Comparison of ENCODE assay signal across 7 mouse cellular contexts in the genomic region with DNA sequence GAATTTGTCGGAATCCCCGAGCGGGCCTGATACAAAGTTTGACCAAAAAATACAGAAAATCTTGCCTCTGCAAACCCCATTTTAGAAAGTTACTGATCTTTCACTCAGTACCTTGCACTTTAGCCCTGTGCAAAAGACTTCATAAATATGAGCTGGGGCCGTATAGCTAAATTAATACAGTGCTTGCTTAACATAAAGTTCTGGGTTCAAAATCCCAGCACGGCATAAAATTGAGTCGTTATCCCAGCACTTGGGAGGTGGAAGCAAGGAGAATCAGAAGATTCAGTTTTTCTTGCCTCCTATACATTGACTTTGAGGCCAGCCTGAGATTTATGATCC. TPM values are rescaled to one million over a fixed set of nuclear protein-coding genes. Genes with fewer than 3 reads are reported as not detected.
DNase-seq lines count a peak whose midpoint lies in the region; ATAC-seq and TF ChIP-seq lines count a peak whose summit lies in the region.

No protein-coding gene starts in this region.

- H3K4me2 ChIP-seq in forebrain, embryonic 13.5 days: peak overlapping the region; percentile 86
- H3K4me2 ChIP-seq in liver, embryonic 14.5 days (ENCODE audit: low read depth): peak overlapping the region; percentile 84
- H3K4me2 ChIP-seq in stomach, postnatal 0 days (replicated peaks; ENCODE audit: low read depth): peak overlapping the region; percentile 69

- H3K27me3 ChIP-seq in spleen, adult 2 months (ENCODE audit: control insufficient read depth, insufficient read depth, low read length): no peaks in the 10 kb centered on the region
- no peaks in the 10 kb centered on the region for H3K27me3 ChIP-seq in forebrain, embryonic 13.5 days
- H3K27me3 ChIP-seq in liver, embryonic 14.5 days (ENCODE audit: control insufficient read depth, insufficient read depth, low read length): no peaks in the 10 kb centered on the region
- H3K27me3 ChIP-seq in stomach, postnatal 0 days (ENCODE audit: control insufficient read depth, insufficient read depth, low read length): no peaks in the 10 kb centered on the region

- no peak for TF ChIP-seq POLR2A in spleen, adult 2 months (IDR thresholded peaks at IDR 0.05; ENCODE audit: low read depth, low read length)

- H3K9me3 ChIP-seq in forebrain, embryonic 13.5 days (replicated peaks): no peaks in the 10 kb centered on the region
- H3K9me3 ChIP-seq in liver, embryonic 14.5 days (ENCODE audit: control insufficient read depth, low read length): no peaks in the 10 kb centered on the region
- no peaks in the 10 kb centered on the region for H3K9me3 ChIP-seq in stomach, postnatal 0 days (ENCODE audit: control insufficient read depth, low read length)

- H3K4me1 ChIP-seq in spleen, adult 2 months (ENCODE audit: control insufficient read depth, insufficient read depth, insufficient read length): peaks cover 5% of the 10 kb centered on the region; the same call in 1 of the 2 replicates
- H3K4me1 ChIP-seq in forebrain, embryonic 13.5 days: peaks cover 41% of the 10 kb centered on the region
- peaks cover 17 to 26% of the 10 kb centered on the region in 2 experiments for H3K4me1 ChIP-seq in liver, embryonic 14.5 days (replicated peaks; ENCODE audit: control insufficient read depth in 2 of 2, insufficient read depth in 2 of 2, low read length in 1 of 2)
- H3K4me1 ChIP-seq in stomach, postnatal 0 days (replicated peaks; ENCODE audit: control insufficient read depth, insufficient read depth): no peaks in the 10 kb centered on the region

- H3K27ac ChIP-seq in spleen, adult 2 months (ENCODE audit: insufficient read depth, low read length): no peak overlapping the region
- peak overlapping the region; percentile 74; the same call in 1 of the 2 replicates for H3K27ac ChIP-seq in forebrain, embryonic 13.5 days
- peak overlapping the region; percentile 18 for H3K27ac ChIP-seq in liver, embryonic 14.5 days
- H3K27ac ChIP-seq in stomach, postnatal 0 days (replicated peaks): peak overlapping the region; percentile 97

- peaks cover 2% of the 10 kb centered on the region; the same call in 1 of the 2 replicates for H3K36me3 ChIP-seq in spleen, adult 2 months (ENCODE audit: control insufficient read depth, insufficient read depth, low read length)
- peaks cover 19% of the 10 kb centered on the region for H3K36me3 ChIP-seq in forebrain, embryonic 13.5 days (ENCODE audit: poor library complexity, severe bottlenecking)
- H3K36me3 ChIP-seq in liver, embryonic 14.5 days (replicated peaks; ENCODE audit: control insufficient read depth, insufficient read depth, low read depth): peaks cover 3% of the 10 kb centered on the region; the same call in 1 of the 2 replicates
- H3K36me3 ChIP-seq in stomach, postnatal 0 days (ENCODE audit: control insufficient read depth, insufficient read depth, low read length): no peaks in the 10 kb centered on the region

- H3K4me3 ChIP-seq in spleen, adult 2 months (ENCODE audit: extremely low read depth, insufficient read depth, insufficient read length): peak overlapping the region; percentile 97; the same call in 1 of the 2 replicates
- peak overlapping the region; percentile 97 for H3K4me3 ChIP-seq in forebrain, embryonic 13.5 days
- H3K4me3 ChIP-seq in liver, embryonic 14.5 days (ENCODE audit: insufficient read depth in 1 of 2, low read depth in 2 of 2, low read length in 2 of 2): peak overlapping the region; percentile 85 to 97
- H3K4me3 ChIP-seq in stomach, postnatal 0 days (ENCODE audit: low read depth, low read length): peak overlapping the region; percentile 82

- no peak for TF ChIP-seq EP300 in liver, embryonic 14.5 days (IDR thresholded peaks at IDR 0.05; ENCODE audit: low read depth)
- no peak for TF ChIP-seq EP300 in stomach, postnatal 0 days (optimal IDR thresholded peaks at IDR 0.05)

- 7% methylated on average over 6 of the region's 6 CpGs for WGBS in spleen, adult 2 months
- WGBS in forebrain, embryonic 13.5 days: 13% methylated on average over 6 of the region's 6 CpGs
- WGBS in liver, embryonic 14.5 days (ENCODE audit: insufficient replicate concordance): 11% methylated on average over 6 of the region's 6 CpGs
- 8% methylated on average over 6 of the region's 6 CpGs for WGBS in stomach, postnatal 0 days

- ATAC-seq in forebrain, embryonic 13.5 days: no peak
- ATAC-seq in liver, embryonic 14.5 days (ENCODE audit: insufficient read depth): peak; percentile 5; the same call in 1 of the 2 replicates
- ATAC-seq in stomach, postnatal 0 days (ENCODE audit: low FRiP score, low TSS enrichment): peak; percentile 5; the same call in 1 of the 2 replicates

- peak overlapping the region; percentile 60; the same call in 1 of the 2 replicates for H3K9ac ChIP-seq in forebrain, embryonic 13.5 days
- H3K9ac ChIP-seq in liver, embryonic 14.5 days (replicated peaks): peak overlapping the region; percentile 92
- peak overlapping the region; percentile 91 for H3K9ac ChIP-seq in stomach, postnatal 0 days (ENCODE audit: low read length)

- DNase-seq in spleen, adult 2 months (ENCODE audit: low read depth in 1 of 2, low spot score in 2 of 2): no peak
- DNase-seq in spleen, postnatal 36 days (ENCODE audit: low spot score in 2 of 2): no peak
- no peak for DNase-seq in liver, embryonic 14.5 days (ENCODE audit: low read depth in 3 of 3, low spot score in 3 of 3)
- DNase-seq in stomach, postnatal 0 days (ENCODE audit: low spot score): no peak
- DNase-seq in urinary bladder, adult 2 months (ENCODE audit: low spot score): no peak
- no peak for DNase-seq in adrenal gland, adult 18-20 months (ENCODE audit: low spot score in 2 of 2)

- no peak for TF ChIP-seq CTCF in spleen, adult 2 months (IDR thresholded peaks at IDR 0.05; ENCODE audit: extremely low read depth, insufficient read depth, insufficient read length, insufficient replicate concordance)
- TF ChIP-seq CTCF in liver, embryonic 14.5 days (IDR thresholded peaks at IDR 0.05; ENCODE audit: low read depth): no peak
- TF ChIP-seq CTCF in stomach, postnatal 0 days (IDR thresholded peaks at IDR 0.05; ENCODE audit: low read depth): no peak; the same call in 1 of the 2 replicates

RNA-seq across cellular contexts. Expression of a gene that starts 0.3 kb away (rescaled TPM):
- 246 and 290 TPM in 2 replicates for polyA plus RNA-seq in spleen, adult 2 months (2012; rRNA removed)
- polyA plus RNA-seq in forebrain, embryonic 13.5 days (2015; fragmentation: Nextera tagmentation; extraction: Ambion mirVana): 657 and 694 TPM in 2 replicates
- polyA plus RNA-seq in liver, embryonic 14.5 days (2012; rRNA removed): 176 and 194 TPM in 2 replicates
- 275 and 295 TPM in 2 replicates for polyA plus RNA-seq in liver, embryonic 14.5 days (2014; fragmentation: Nextera tagmentation; extraction: Ambion mirVana)
- 755 and 765 TPM in 2 replicates for polyA plus RNA-seq in stomach, postnatal 0 days (2015; fragmentation: Nextera tagmentation; extraction: Ambion mirVana)
- 520 and 554 TPM in 2 replicates for polyA plus RNA-seq in urinary bladder, adult 2 months (2012; rRNA removed)
- total RNA-seq in adrenal gland, adult 18-20 months (2021): 100 to 1,000 TPM; 822 to 909 TPM

RNA-seq across cellular contexts. Expression of a gene that starts 24.0 kb away (rescaled TPM):
- polyA plus RNA-seq in spleen, adult 2 months (2012; rRNA removed): 2.0 and 2.6 TPM in 2 replicates
- 201 and 217 TPM in 2 replicates for polyA plus RNA-seq in forebrain, embryonic 13.5 days (2015; fragmentation: Nextera tagmentation; extraction: Ambion mirVana)
- 19.2 and 38.1 TPM in 2 replicates for polyA plus RNA-seq in liver, embryonic 14.5 days (2012; rRNA removed)
- polyA plus RNA-seq in liver, embryonic 14.5 days (2014; fragmentation: Nextera tagmentation; extraction: Ambion mirVana): 61.5 and 66.6 TPM in 2 replicates
- polyA plus RNA-seq in stomach, postnatal 0 days (2015; fragmentation: Nextera tagmentation; extraction: Ambion mirVana): 32.9 TPM in 2 replicates
- 10.2 and 11.7 TPM in 2 replicates for polyA plus RNA-seq in urinary bladder, adult 2 months (2012; rRNA removed)
- 10 to 100 TPM; 20.3 to 24.6 TPM for total RNA-seq in adrenal gland, adult 18-20 months (2021)

RNA-seq across cellular contexts. Expression of a gene that starts 33.6 kb away (rescaled TPM):
- 23.9 and 27.8 TPM in 2 replicates for polyA plus RNA-seq in spleen, adult 2 months (2012; rRNA removed)
- polyA plus RNA-seq in forebrain, embryonic 13.5 days (2015; fragmentation: Nextera tagmentation; extraction: Ambion mirVana): 809 and 818 TPM in 2 replicates
- polyA plus RNA-seq in liver, embryonic 14.5 days (2012; rRNA removed): 127 and 234 TPM in 2 replicates
- 862 and 916 TPM in 2 replicates for polyA plus RNA-seq in liver, embryonic 14.5 days (2014; fragmentation: Nextera tagmentation; extraction: Ambion mirVana)
- 1,868 and 2,021 TPM in 2 replicates for polyA plus RNA-seq in stomach, postnatal 0 days (2015; fragmentation: Nextera tagmentation; extraction: Ambion mirVana)
- polyA plus RNA-seq in urinary bladder, adult 2 months (2012; rRNA removed): 456 and 471 TPM in 2 replicates
- 100 to 1,000 TPM; 648 to 719 TPM for total RNA-seq in adrenal gland, adult 18-20 months (2021)

RNA-seq across cellular contexts. Expression of a gene that starts 55.3 kb away (rescaled TPM):
- 9.4 and 10.8 TPM in 2 replicates for polyA plus RNA-seq in spleen, adult 2 months (2012; rRNA removed)
- 2.9 and 4.5 TPM in 2 replicates for polyA plus RNA-seq in forebrain, embryonic 13.5 days (2015; fragmentation: Nextera tagmentation; extraction: Ambion mirVana)
- 1.9 and 2.1 TPM in 2 replicates for polyA plus RNA-seq in liver, embryonic 14.5 days (2012; rRNA removed)
- polyA plus RNA-seq in liver, embryonic 14.5 days (2014; fragmentation: Nextera tagmentation; extraction: Ambion mirVana): 1.9 and 2.0 TPM in 2 replicates
- polyA plus RNA-seq in stomach, postnatal 0 days (2015; fragmentation: Nextera tagmentation; extraction: Ambion mirVana): 4.7 and 5.3 TPM in 2 replicates
- 17.2 and 22.3 TPM in 2 replicates for polyA plus RNA-seq in urinary bladder, adult 2 months (2012; rRNA removed)
- total RNA-seq in adrenal gland, adult 18-20 months (2021): 10 to 100 TPM in 1 of 2 experiments, 1 to 10 TPM in 1; 8.4 to 11.7 TPM

RNA-seq across cellular contexts. Expression of a gene that starts 56.4 kb away (rescaled TPM):
- polyA plus RNA-seq in spleen, adult 2 months (2012; rRNA removed): 4.0 and 4.4 TPM in 2 replicates
- 31.4 and 34.2 TPM in 2 replicates for polyA plus RNA-seq in forebrain, embryonic 13.5 days (2015; fragmentation: Nextera tagmentation; extraction: Ambion mirVana)
- polyA plus RNA-seq in liver, embryonic 14.5 days (2012; rRNA removed): 7.0 and 8.5 TPM in 2 replicates
- 4.1 and 5.9 TPM in 2 replicates for polyA plus RNA-seq in liver, embryonic 14.5 days (2014; fragmentation: Nextera tagmentation; extraction: Ambion mirVana)
- 9.8 and 11.8 TPM in 2 replicates for polyA plus RNA-seq in stomach, postnatal 0 days (2015; fragmentation: Nextera tagmentation; extraction: Ambion mirVana)
- polyA plus RNA-seq in urinary bladder, adult 2 months (2012; rRNA removed): 16.8 and 18.0 TPM in 2 replicates
- 10 to 100 TPM; 32.3 to 40.3 TPM for total RNA-seq in adrenal gland, adult 18-20 months (2021)
